Mouse (Mus musculus): Measurements from ENCODE around the gene Bpnt1. TPM values are rescaled to one million over a fixed set of nuclear protein-coding genes. Genes with fewer than 3 reads are reported as not detected.

Bpnt1 gene
- polyA plus RNA-seq, 1 experiment from 2014 or later = 53.2 TPM

GRCm38 (mm10) chr1:185335231-185335765, 3.3 kb downstream of the Bpnt1 start:
- no peak overlapping the region for H3K9ac ChIP-seq
- no peaks in the 10 kb centered on the region for H3K27me3 ChIP-seq
- H3K9me3 ChIP-seq (replicated peaks) = no peaks in the 10 kb centered on the region
- H3K4me3 ChIP-seq (replicated peaks) = no peak overlapping the region
- 79% methylated on average over 6 of the region's 6 CpGs for WGBS
- no peak for ATAC-seq (replicated peaks; ENCODE audit: low FRiP score)
- peaks cover 20% of the 10 kb centered on the region for H3K4me1 ChIP-seq
- H3K36me3 ChIP-seq = peaks cover 21% of the 10 kb centered on the region
- H3K27ac ChIP-seq = no peak overlapping the region
- no peak overlapping the region for H3K4me2 ChIP-seq

- no peak overlapping the region for H3K4me2 ChIP-seq
- WGBS = 52% methylated on average over 3 of the region's 3 CpGs
- peaks cover 32% of the 10 kb centered on the region for H3K36me3 ChIP-seq
- no peak overlapping the region for H3K9ac ChIP-seq
- no peaks in the 10 kb centered on the region for H3K9me3 ChIP-seq (replicated peaks)
- H3K4me3 ChIP-seq (replicated peaks) = no peak overlapping the region
- H3K27me3 ChIP-seq = no peaks in the 10 kb centered on the region
- ATAC-seq (replicated peaks; ENCODE audit: low FRiP score) = no peak
- H3K27ac ChIP-seq = no peak overlapping the region
- peaks cover 17% of the 10 kb centered on the region for H3K4me1 ChIP-seq
Measured at GRCm38 (mm10) chr1:185336535-185336934, 4.6 kb downstream of the Bpnt1 start.

- Histone ChIP-seq H3K4me3 (replicated peaks) (no peak overlapping the region), H3K27ac (no peak overlapping the region), H3K27me3 (no peaks in the 10 kb centered on the region), H3K4me1 (no peaks in the 10 kb centered on the region), H3K36me3 (peaks cover 88% of the 10 kb centered on the region), H3K9ac (no peak overlapping the region), H3K9me3 (replicated peaks) (no peaks in the 10 kb centered on the region), H3K4me2 (no peak overlapping the region)
- ATAC-seq (replicated peaks; ENCODE audit: low FRiP score) = no peak
- 97% methylated on average over 4 of the region's 4 CpGs for WGBS
Measured at GRCm38 (mm10) chr1:185342441-185342840, 10.5 kb downstream of the Bpnt1 start.

GRCm38 (mm10) chr1:185343422-185343821, 11.5 kb downstream of the Bpnt1 start:
- peaks cover 92% of the 10 kb centered on the region for H3K36me3 ChIP-seq
- no peaks in the 10 kb centered on the region for H3K9me3 ChIP-seq (replicated peaks)
- H3K4me2 ChIP-seq = no peak overlapping the region
- H3K27me3 ChIP-seq = no peaks in the 10 kb centered on the region
- no peak overlapping the region for H3K27ac ChIP-seq
- no peak overlapping the region for H3K4me3 ChIP-seq (replicated peaks)
- WGBS = 84% methylated on average over 8 of the region's 8 CpGs
- ATAC-seq (replicated peaks; ENCODE audit: low FRiP score) = no peak
- H3K4me1 ChIP-seq = no peaks in the 10 kb centered on the region
- H3K9ac ChIP-seq = no peak overlapping the region

- H3K36me3 ChIP-seq = peaks cover 96% of the 10 kb centered on the region
- no peaks in the 10 kb centered on the region for H3K27me3 ChIP-seq
- no peaks in the 10 kb centered on the region for H3K9me3 ChIP-seq (replicated peaks)
- H3K4me3 ChIP-seq (replicated peaks) = no peak overlapping the region
- no peak overlapping the region for H3K4me2 ChIP-seq
- no peaks in the 10 kb centered on the region for H3K4me1 ChIP-seq
- no peak for ATAC-seq (replicated peaks; ENCODE audit: low FRiP score)
- 77% methylated on average over 10 of the region's 10 CpGs for WGBS
- H3K27ac ChIP-seq = no peak overlapping the region
- H3K9ac ChIP-seq = no peak overlapping the region
Measured at GRCm38 (mm10) chr1:185346188-185346587, 14.2 kb downstream of the Bpnt1 start.

- no peaks in the 10 kb centered on the region for H3K27me3 ChIP-seq
- no peak overlapping the region for H3K4me2 ChIP-seq
- H3K4me1 ChIP-seq = no peaks in the 10 kb centered on the region
- 93% methylated on average over 14 of the region's 14 CpGs for WGBS
- H3K27ac ChIP-seq = no peak overlapping the region
- H3K9me3 ChIP-seq (replicated peaks) = no peaks in the 10 kb centered on the region
- H3K36me3 ChIP-seq = peaks cover 96% of the 10 kb centered on the region
- no peak overlapping the region for H3K4me3 ChIP-seq (replicated peaks)
- no peak for ATAC-seq (replicated peaks; ENCODE audit: low FRiP score)
- no peak overlapping the region for H3K9ac ChIP-seq
Measured at GRCm38 (mm10) chr1:185349741-185350140, 17.8 kb downstream of the Bpnt1 start.

- no peak overlapping the region for H3K27ac ChIP-seq
- 92% methylated on average over 4 of the region's 4 CpGs for WGBS
- ATAC-seq (replicated peaks; ENCODE audit: low FRiP score) = no peak
- no peaks in the 10 kb centered on the region for H3K4me1 ChIP-seq
- no peak overlapping the region for H3K4me3 ChIP-seq (replicated peaks)
- no peak overlapping the region for H3K4me2 ChIP-seq
- no peak overlapping the region for H3K9ac ChIP-seq
- peaks cover 96% of the 10 kb centered on the region for H3K36me3 ChIP-seq
- H3K9me3 ChIP-seq (replicated peaks) = no peaks in the 10 kb centered on the region
- no peaks in the 10 kb centered on the region for H3K27me3 ChIP-seq
Measured at GRCm38 (mm10) chr1:185350611-185351010, 18.7 kb downstream of the Bpnt1 start.

GRCm38 (mm10) chr1:185352151-185352550, 20.2 kb downstream of the Bpnt1 start:
- 93% methylated on average over 12 of the region's 12 CpGs for WGBS
- Histone ChIP-seq H3K27me3 (no peaks in the 10 kb centered on the region), H3K36me3 (peaks cover 94% of the 10 kb centered on the region), H3K9ac (no peak overlapping the region), H3K4me3 (replicated peaks) (no peak overlapping the region), H3K27ac (no peak overlapping the region), H3K4me1 (no peaks in the 10 kb centered on the region), H3K9me3 (replicated peaks) (no peaks in the 10 kb centered on the region), H3K4me2 (no peak overlapping the region)
- no peak for ATAC-seq (replicated peaks; ENCODE audit: low FRiP score)

GRCm38 (mm10) chr1:185353351-185353750, 21.4 kb downstream of the Bpnt1 start:
- Histone ChIP-seq H3K27me3 (no peaks in the 10 kb centered on the region), H3K9me3 (replicated peaks) (no peaks in the 10 kb centered on the region), H3K4me2 (no peak overlapping the region), H3K4me1 (no peaks in the 10 kb centered on the region), H3K36me3 (peaks cover 92% of the 10 kb centered on the region), H3K27ac (no peak overlapping the region), H3K4me3 (replicated peaks) (no peak overlapping the region), H3K9ac (no peak overlapping the region)
- WGBS = 96% methylated on average over 8 of the region's 8 CpGs
- no peak for ATAC-seq (replicated peaks; ENCODE audit: low FRiP score)

GRCm38 (mm10) chr1:185354731-185355130, 22.8 kb downstream of the Bpnt1 start:
- H3K4me3 ChIP-seq (replicated peaks) = no peak overlapping the region
- no peak for ATAC-seq (replicated peaks; ENCODE audit: low FRiP score)
- H3K27me3 ChIP-seq = no peaks in the 10 kb centered on the region
- 63% methylated on average over 4 of the region's 4 CpGs for WGBS
- no peak overlapping the region for H3K27ac ChIP-seq
- H3K9ac ChIP-seq = no peak overlapping the region
- no peaks in the 10 kb centered on the region for H3K9me3 ChIP-seq (replicated peaks)
- H3K4me1 ChIP-seq = no peaks in the 10 kb centered on the region
- peaks cover 83% of the 10 kb centered on the region for H3K36me3 ChIP-seq
- H3K4me2 ChIP-seq = no peak overlapping the region

GRCm38 (mm10) chr1:185356246-185356645, 24.3 kb downstream of the Bpnt1 start:
- no peak for ATAC-seq (replicated peaks; ENCODE audit: low FRiP score)
- Histone ChIP-seq H3K9me3 (replicated peaks) (no peaks in the 10 kb centered on the region), H3K27me3 (no peaks in the 10 kb centered on the region), H3K27ac (no peak overlapping the region), H3K4me1 (no peaks in the 10 kb centered on the region), H3K9ac (no peak overlapping the region), H3K4me3 (replicated peaks) (no peak overlapping the region), H3K4me2 (no peak overlapping the region), H3K36me3 (peaks cover 70% of the 10 kb centered on the region)
- 94% methylated on average over 8 of the region's 8 CpGs for WGBS

- Histone ChIP-seq H3K9me3 (replicated peaks) (no peaks in the 10 kb centered on the region), H3K4me3 (replicated peaks) (no peak overlapping the region), H3K9ac (no peak overlapping the region), H3K27me3 (no peaks in the 10 kb centered on the region), H3K27ac (no peak overlapping the region), H3K36me3 (peaks cover 50% of the 10 kb centered on the region), H3K4me2 (no peak overlapping the region), H3K4me1 (peaks cover 7% of the 10 kb centered on the region; the same call in 1 of the 2 replicates)
- 91% methylated on average over 4 of the region's 4 CpGs for WGBS
- ATAC-seq (replicated peaks; ENCODE audit: low FRiP score) = no peak
Measured at GRCm38 (mm10) chr1:185358211-185358610, 26.3 kb downstream of the Bpnt1 start.
